Mouse (Mus musculus): Measurements from ENCODE around the gene Dctn1. TPM values are rescaled to one million over a fixed set of nuclear protein-coding genes. Genes with fewer than 3 reads are reported as not detected.

Gene Dctn1
- total RNA-seq, 2 experiments from 2014 or later: 369 to 376 TPM

DNA sequence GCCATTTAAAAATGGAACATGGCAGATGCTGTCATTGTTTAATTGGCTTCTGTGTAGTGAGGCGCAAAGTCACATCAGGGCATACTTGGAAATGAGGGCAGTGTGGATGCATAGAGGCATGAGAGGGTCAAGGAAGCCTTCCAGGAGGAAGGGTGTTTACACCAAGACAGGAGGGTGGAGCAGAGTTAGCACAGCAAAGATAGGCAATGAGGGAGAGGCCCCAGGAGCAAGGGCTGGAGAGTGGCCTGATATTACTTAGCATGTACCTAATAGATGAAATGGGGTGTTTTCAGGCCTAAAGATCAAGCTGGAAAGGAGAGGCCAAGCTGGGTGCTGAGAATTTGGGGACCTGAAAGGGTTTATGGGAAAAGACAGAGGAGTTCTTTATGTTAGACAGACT, 80.3 kb downstream of the Dctn1 start:
- Histone ChIP-seq H3K4me3 (no peak overlapping the region), H3K27ac (no peak overlapping the region)
- intact Hi-C loops (cut with DNase I): no loop called here
- DNase-seq (ENCODE audit: extremely low spot score in 1 of 2, low spot score in 2 of 2): no peak
- TF ChIP-seq CTCF (IDR thresholded peaks at IDR 0.05): no peak

GRCm38 (mm10) chr6:83246750-83247149, 81.0 kb downstream of the Dctn1 start:
- no peak for DNase-seq (ENCODE audit: extremely low spot score in 1 of 2, low spot score in 2 of 2)
- intact Hi-C loops (cut with DNase I): no loop called here
- TF ChIP-seq CTCF (IDR thresholded peaks at IDR 0.05): no peak
- Histone ChIP-seq H3K4me3 (no peak overlapping the region), H3K27ac (no peak overlapping the region)

GRCm38 (mm10) chr6:83247153-83247552, 81.4 kb downstream of the Dctn1 start:
- no peak overlapping the region for H3K27ac ChIP-seq
- TF ChIP-seq CTCF (IDR thresholded peaks at IDR 0.05): no peak
- no peak for DNase-seq (ENCODE audit: extremely low spot score in 1 of 2, low spot score in 2 of 2)
- no peak overlapping the region for H3K4me3 ChIP-seq
- intact Hi-C loops (cut with DNase I): no loop called here

Other genes starting within 250 kb of the Dctn1 start
- gene Sema4f, start 226.2 kb upstream of the Dctn1 start, total RNA-seq (2021): 10 to 100 TPM; 39.4 to 40.7 TPM
- gene M1ap, start 219.0 kb upstream of the Dctn1 start, total RNA-seq (2021): not detected
- gene Dok1, start 132.4 kb upstream of the Dctn1 start, total RNA-seq (2021): 1 to 10 TPM; 1.4 to 2.1 TPM
- gene Loxl3, start 131.7 kb upstream of the Dctn1 start, total RNA-seq (2021): 1 to 10 TPM; 2.0 to 3.5 TPM
- 100 to 1,000 TPM; 130 to 135 TPM for gene Aup1, start 111.4 kb upstream of the Dctn1 start, total RNA-seq (2021)
- gene Htra2, start 110.6 kb upstream of the Dctn1 start, total RNA-seq (2021): 10 to 100 TPM; 42.2 to 47.0 TPM
- under 1 TPM; 0.61 to 0.68 TPM for gene Dqx1, start 108.1 kb upstream of the Dctn1 start, total RNA-seq (2021)
- gene Tlx2, start 95.6 kb upstream of the Dctn1 start, total RNA-seq (2021): not detected
- 10 to 100 TPM; 24.3 to 27.0 TPM for gene Pcgf1, start 88.1 kb upstream of the Dctn1 start, total RNA-seq (2021)
- 1 to 10 TPM in 1 of 2 experiments, not detected in 1; 1.9 TPM for gene Lbx2, start 79.6 kb upstream of the Dctn1 start, total RNA-seq (2021)
- 1 to 10 TPM; 6.8 to 7.8 TPM for gene Ccdc142, start 64.3 kb upstream of the Dctn1 start, total RNA-seq (2021)
- 1 to 10 TPM; 4.6 to 6.9 TPM for gene Gm42688, start 64.3 kb upstream of the Dctn1 start, total RNA-seq (2021)
- gene Mrpl53, start 56.9 kb upstream of the Dctn1 start, total RNA-seq (2021): 10 to 100 TPM; 57.5 to 61.7 TPM
- gene Mogs, start 50.4 kb upstream of the Dctn1 start, total RNA-seq (2021): 10 to 100 TPM; 28.6 to 29.5 TPM
- gene Wbp1, start 44.4 kb upstream of the Dctn1 start, total RNA-seq (2021): 10 to 100 TPM; 42.4 to 42.5 TPM
- 10 to 100 TPM; 19.9 to 22.2 TPM for gene Ino80b, start 40.5 kb upstream of the Dctn1 start, total RNA-seq (2021)
- 10 to 100 TPM; 87.0 to 97.5 TPM for gene Rtkn, start 30.5 kb upstream of the Dctn1 start, total RNA-seq (2021)
- 10 to 100 TPM; 26.0 to 26.6 TPM for gene Wdr54, start 9.5 kb upstream of the Dctn1 start, total RNA-seq (2021)
- gene 1700003E16Rik, start 9.5 kb upstream of the Dctn1 start, total RNA-seq (2021): 10 to 100 TPM; 30.9 to 35.6 TPM
- gene Slc4a5, start 53.9 kb downstream of the Dctn1 start, total RNA-seq (2021): 1 to 10 TPM in 1 of 2 experiments, under 1 TPM in 1; 0.84 to 1.3 TPM
- 1 to 10 TPM; 5.7 to 8.1 TPM for gene Mthfd2, start 160.0 kb downstream of the Dctn1 start, total RNA-seq (2021)
- 10 to 100 TPM; 18.9 to 22.0 TPM for gene Mob1a, start 160.1 kb downstream of the Dctn1 start, total RNA-seq (2021)
- gene Bola3, start 183.2 kb downstream of the Dctn1 start, total RNA-seq (2021): 10 to 100 TPM; 49.3 to 54.3 TPM

Data from left cerebral cortex, adult 2 months (tissue).